Mouse (Mus musculus) kidney, postnatal 0 days (tissue): ENCODE results near the gene Ttc21b. TPM values are rescaled to one million over a fixed set of nuclear protein-coding genes. Genes with fewer than 3 reads are reported as not detected.
A peak's percentile ranks its signal among the peaks of the same experiment; 100 is the strongest.

Experiments used
- ATAC-seq: fragments of 200-750 bp; cut with Nextera tagmentation; replicated peaks from 2 replicates; pipeline ENCODE4 v1.8.0; 2017; ENCODE audit warnings: low read depth, moderate number of reproducible peaks, moderate TSS enrichment, moderate library complexity; ENCODE audit not compliant: low FRiP score
- DNase-seq: peaks from one replicate; pipeline ENCODE4 v3.0.0-alpha.2; 2016; ENCODE audit warnings: low spot score
- H3K27ac ChIP-seq: fragments of 300-500 bp; sonication (generic); 2 replicates; pipeline ENCODE4 v1.5.1; 2014; ENCODE audit warnings: mild to moderate bottlenecking
- H3K27me3 ChIP-seq: fragments of 300-500 bp; sonication (generic); 2 replicates; pipeline ENCODE4 v1.6.1; 2014; ENCODE audit warnings: low read length, mixed read lengths; ENCODE audit not compliant: insufficient read depth
- H3K36me3 ChIP-seq: fragments of 300-500 bp; sonication (generic); 2 replicates; pipeline ENCODE4 v1.6.1; 2014; ENCODE audit warnings: low read length, mixed read lengths; ENCODE audit not compliant: insufficient read depth
- H3K4me1 ChIP-seq: fragments of 300-500 bp; sonication (generic); replicated peaks from 2 replicates; pipeline ENCODE4 v1.6.1; 2014; ENCODE audit warnings: antibody characterized with exemption, low read length, mixed read lengths; ENCODE audit not compliant: insufficient read depth
- H3K4me2 ChIP-seq: fragments of 300-500 bp; sonication (generic); 2 replicates; pipeline ENCODE4 v1.6.1; 2014; ENCODE audit warnings: mild to moderate bottlenecking, low read length, moderate library complexity, mixed read lengths
- H3K4me3 ChIP-seq: fragments of 300-500 bp; sonication (generic); replicated peaks from 2 replicates; pipeline ENCODE4 v1.5.1; 2014; ENCODE audit warnings: low read depth, low read length
- H3K9ac ChIP-seq: fragments of 300-500 bp; sonication (generic); 2 replicates; pipeline ENCODE4 v1.6.1; 2014; ENCODE audit warnings: low read depth, low read length
- H3K9me3 ChIP-seq: fragments of 300-500 bp; sonication (generic); replicated peaks from 2 replicates; pipeline ENCODE4 v1.6.1; 2016; ENCODE audit warnings: low read length, inconsistent platforms, mixed read lengths
- CTCF ChIP-seq: IDR thresholded peaks from 2 replicates; pipeline ENCODE4 v1.5.1; 2016; ENCODE audit warnings: antibody characterized with exemption, low read depth, mild to moderate bottlenecking, moderate library complexity
- WGBS: fragments of 180-500 bp; shearing (Covaris S2); extraction: QIAGEN DNeasy Blood & Tissue Kit; methylation state at CpG from one replicate; pipeline ENCODE4 v1.1.7; 2014; 5-methylcytosine and 5-hydroxymethylcytosine counted together
- polyA plus RNA-seq: library from polyadenylated mRNA; unstranded; fragments of >200 nt; fragmentation: Nextera tagmentation; extraction: Ambion mirVana; gene quantifications from 2 replicates; pipeline ENCODE4 v1.2.1, GENCODE M21; 2015

The Ttc21b gene
- polyA plus RNA-seq, 1 experiment from 2014 or later = 9.6 TPM

GRCm38 (mm10) chr2:66151436-66151835 lies 105.0 kb downstream of the Ttc21b start:
- H3K4me1 ChIP-seq = no peaks in the 10 kb centered on the region
- no peak overlapping the region for H3K9ac ChIP-seq
- H3K27me3 ChIP-seq = no peaks in the 10 kb centered on the region
- no peak overlapping the region for H3K27ac ChIP-seq
- H3K4me3 ChIP-seq = no peak overlapping the region
- no peaks in the 10 kb centered on the region for H3K9me3 ChIP-seq
- ATAC-seq = no peak
- H3K36me3 ChIP-seq = no peaks in the 10 kb centered on the region
- DNase-seq = no peak
- WGBS = 54% methylated on average over 2 of the region's 2 CpGs
- no peak overlapping the region for H3K4me2 ChIP-seq
- no peak for TF ChIP-seq CTCF

DNA sequence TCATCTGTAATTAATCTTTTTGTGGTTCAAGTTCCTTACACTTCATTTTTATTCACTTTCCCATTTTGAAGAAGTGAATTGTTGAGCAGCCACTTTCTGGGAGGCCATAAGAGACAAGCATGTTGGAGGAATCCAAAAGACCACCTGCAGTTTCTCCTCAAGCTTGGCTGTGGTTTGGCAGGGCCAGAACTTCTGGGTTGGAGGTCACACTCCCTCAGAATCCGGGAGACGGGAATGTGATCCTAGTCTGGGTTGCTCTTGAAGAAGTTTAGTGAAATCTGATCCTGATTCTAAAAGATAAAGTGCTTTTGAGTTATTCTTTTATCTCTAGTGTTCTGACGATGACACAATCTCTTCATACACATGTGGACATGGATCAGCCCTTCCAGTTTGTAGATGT lies 105.9 kb downstream of the Ttc21b start:
- H3K4me1 ChIP-seq = no peaks in the 10 kb centered on the region
- no peak overlapping the region for H3K27ac ChIP-seq
- no peaks in the 10 kb centered on the region for H3K27me3 ChIP-seq
- H3K9ac ChIP-seq = no peak overlapping the region
- no peak overlapping the region for H3K4me2 ChIP-seq
- no peaks in the 10 kb centered on the region for H3K9me3 ChIP-seq
- H3K4me3 ChIP-seq = no peak overlapping the region
- no peaks in the 10 kb centered on the region for H3K36me3 ChIP-seq
- ATAC-seq (no peak), DNase-seq (peak; percentile 68)
- 24% methylated on average over 3 of the region's 3 CpGs for WGBS
- TF ChIP-seq CTCF = no peak

GRCm38 (mm10) chr2:66148654-66149230 lies 107.7 kb downstream of the Ttc21b start:
- TF ChIP-seq CTCF = no peak
- Histone ChIP-seq H3K9ac (no peak overlapping the region), H3K4me3 (no peak overlapping the region), H3K36me3 (no peaks in the 10 kb centered on the region), H3K4me1 (no peaks in the 10 kb centered on the region), H3K9me3 (no peaks in the 10 kb centered on the region), H3K4me2 (no peak overlapping the region), H3K27me3 (no peaks in the 10 kb centered on the region), H3K27ac (no peak overlapping the region)
- WGBS = 71% methylated on average over 10 of the region's 10 CpGs
- DNase-seq (no peak), ATAC-seq (no peak)

DNA sequence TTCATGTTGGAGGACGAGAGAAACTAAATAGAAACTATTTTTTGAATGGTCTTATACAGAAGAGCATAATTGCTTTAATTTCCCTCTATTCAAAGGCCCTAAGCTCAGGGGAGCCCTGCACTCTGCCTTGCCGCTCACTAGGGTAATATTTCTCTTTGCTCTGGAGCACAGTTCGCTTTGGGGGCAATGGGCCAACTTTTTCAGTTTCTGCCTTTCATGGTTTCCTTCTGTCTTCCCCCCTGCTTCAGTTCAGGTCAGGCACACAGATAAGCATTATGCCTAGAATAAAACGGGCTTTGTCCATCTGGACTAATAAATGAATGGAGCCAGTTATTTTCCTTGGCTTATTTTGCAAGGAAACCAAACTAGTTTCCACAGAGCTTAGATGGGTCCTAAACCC lies 109.9 kb downstream of the Ttc21b start:
- Histone ChIP-seq H3K27me3 (no peaks in the 10 kb centered on the region), H3K4me1 (no peaks in the 10 kb centered on the region), H3K9ac (no peak overlapping the region), H3K4me2 (no peak overlapping the region), H3K4me3 (no peak overlapping the region), H3K27ac (peak overlapping the region; percentile 66; the same call in 1 of the 2 replicates), H3K36me3 (no peaks in the 10 kb centered on the region), H3K9me3 (no peaks in the 10 kb centered on the region)
- ATAC-seq (no peak; the same call in 1 of the 2 replicates), DNase-seq (peak; percentile 82)
- whole genome bisulfite sequencing = 50% methylated on average over 4 of the region's 4 CpGs
- TF ChIP-seq CTCF = no peak

GRCm38 (mm10) chr2:66144770-66145169 lies 111.6 kb downstream of the Ttc21b start:
- TF ChIP-seq CTCF = no peak
- Histone ChIP-seq H3K36me3 (no peaks in the 10 kb centered on the region), H3K27ac (peak overlapping the region; percentile 57), H3K4me3 (no peak overlapping the region), H3K4me2 (no peak overlapping the region), H3K9me3 (no peaks in the 10 kb centered on the region), H3K27me3 (no peaks in the 10 kb centered on the region), H3K9ac (no peak overlapping the region), H3K4me1 (no peaks in the 10 kb centered on the region)
- ATAC-seq = peak; percentile 74
- peak; percentile 91 for DNase-seq
- WGBS = 10% methylated on average over 5 of the region's 5 CpGs

DNA sequence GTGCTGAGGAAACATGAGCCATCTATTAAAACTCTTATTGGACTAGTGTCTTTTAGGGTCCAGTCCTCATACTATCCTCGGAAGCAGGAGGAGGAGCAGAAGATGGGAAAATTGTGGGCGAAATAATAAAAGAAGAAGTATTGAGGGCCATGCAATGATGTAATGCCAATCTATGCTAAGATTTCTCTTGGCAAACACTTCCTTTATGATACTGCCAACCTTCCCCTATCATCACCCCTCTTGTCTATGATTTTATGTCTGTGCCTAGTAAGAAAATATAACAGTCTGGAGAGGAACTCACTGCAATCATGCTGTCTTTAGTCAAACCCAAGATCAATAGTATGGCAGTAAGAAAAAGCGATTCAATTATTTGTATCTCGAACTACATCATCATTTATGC lies 113.1 kb downstream of the Ttc21b start:
- DNase-seq (no peak), ATAC-seq (no peak)
- Histone ChIP-seq H3K9me3 (no peaks in the 10 kb centered on the region), H3K4me2 (no peak overlapping the region), H3K4me3 (no peak overlapping the region), H3K27ac (no peak overlapping the region), H3K9ac (no peak overlapping the region), H3K4me1 (no peaks in the 10 kb centered on the region), H3K27me3 (no peaks in the 10 kb centered on the region), H3K36me3 (no peaks in the 10 kb centered on the region)
- no peak for TF ChIP-seq CTCF
- WGBS = 96% methylated on average over 4 of the region's 4 CpGs

GRCm38 (mm10) chr2:66142711-66143110 lies 113.7 kb downstream of the Ttc21b start:
- no peaks in the 10 kb centered on the region for H3K27me3 ChIP-seq
- no peaks in the 10 kb centered on the region for H3K4me1 ChIP-seq
- H3K9ac ChIP-seq = no peak overlapping the region
- no peak for ATAC-seq
- no peak overlapping the region for H3K4me2 ChIP-seq
- DNase-seq = no peak
- no peak for TF ChIP-seq CTCF
- no peaks in the 10 kb centered on the region for H3K36me3 ChIP-seq
- H3K4me3 ChIP-seq = no peak overlapping the region
- WGBS = 72% methylated on average over 2 of the region's 2 CpGs
- no peak overlapping the region for H3K27ac ChIP-seq
- no peaks in the 10 kb centered on the region for H3K9me3 ChIP-seq
